In genomic region chr8:87469931-87470833, GRCm38 (mm10) we compare ENCODE assay signal across 8 mouse cellular contexts. TPM values are rescaled to one million over a fixed set of nuclear protein-coding genes. Genes with fewer than 3 reads are reported as not detected.
DNase-seq lines count a peak whose midpoint lies in the region; ATAC-seq and TF ChIP-seq lines count a peak whose summit lies in the region.

No protein-coding gene starts in this region.

- H3K27ac ChIP-seq in forebrain, embryonic 13.5 days = no peak overlapping the region
- no peak overlapping the region for H3K27ac ChIP-seq in kidney, adult 2 months (ENCODE audit: insufficient read depth, low read depth, low read length)
- no peak overlapping the region for H3K27ac ChIP-seq in midbrain, postnatal 0 days (ENCODE audit: low read depth, low read length)

- H3K4me3 ChIP-seq in forebrain, embryonic 13.5 days = peak overlapping the region; percentile 58
- H3K4me3 ChIP-seq in kidney, adult 2 months (ENCODE audit: insufficient read depth, low read depth, low read length) = no peak overlapping the region
- H3K4me3 ChIP-seq in midbrain, postnatal 0 days (ENCODE audit: low read depth, low read length) = peak overlapping the region; percentile 58

- no peak for TF ChIP-seq POLR2A in kidney, adult 2 months (IDR thresholded peaks at IDR 0.05; ENCODE audit: low read depth, low read length)

- peak; percentile 17 for DNase-seq in Muller cell, postnatal 12 days (ENCODE audit: inconsistent ontology term)
- DNase-seq in kidney, adult 2 months = peak; percentile 18
- DNase-seq in midbrain, postnatal 0 days (ENCODE audit: low spot score) = peak; percentile 42
- DNase-seq in layer of hippocampus, postnatal 10 days (ENCODE audit: low spot score in 2 of 2) = no peak
- DNase-seq in left cerebral cortex, adult 9 months (ENCODE audit: low spot score in 2 of 2) = no peak

- no peaks in the 10 kb centered on the region for H3K36me3 ChIP-seq in forebrain, embryonic 13.5 days (ENCODE audit: poor library complexity, severe bottlenecking)
- H3K36me3 ChIP-seq in kidney, adult 2 months (ENCODE audit: control insufficient read depth, insufficient read depth, low read length) = no peaks in the 10 kb centered on the region
- no peaks in the 10 kb centered on the region for H3K36me3 ChIP-seq in midbrain, postnatal 0 days (ENCODE audit: insufficient read depth, low read length)

- peak overlapping the region; percentile 95 for H3K4me2 ChIP-seq in forebrain, embryonic 13.5 days
- peak overlapping the region; percentile 91 for H3K4me2 ChIP-seq in midbrain, postnatal 0 days (ENCODE audit: low read depth, low read length, poor library complexity, severe bottlenecking)

- no peak for TF ChIP-seq CTCF in kidney, adult 2 months (conservative IDR thresholded peaks at IDR 0.05; ENCODE audit: insufficient read depth, insufficient read length, low read depth, low read length)
- TF ChIP-seq CTCF in midbrain, postnatal 0 days (IDR thresholded peaks at IDR 0.05) = no peak

- 0 out of 2 replicates have a peak, but pooled peaks have one; percentile 11 for ATAC-seq in cerebellum, adult (ENCODE audit: insufficient number of reproducible peaks, low FRiP score, low TSS enrichment)
- ATAC-seq in forebrain, embryonic 13.5 days = no peak
- no peak for ATAC-seq in midbrain, postnatal 0 days (ENCODE audit: low FRiP score)
- ATAC-seq in megakaryocyte-erythroid progenitor cell, adult 5-6 weeks (replicated peaks; ENCODE audit: low FRiP score, low TSS enrichment, poor library complexity, severe bottlenecking) = no peak

- WGBS in forebrain, embryonic 13.5 days = 1% methylated on average over 59 of the region's 59 CpGs
- WGBS in kidney, adult 2 months = 2% methylated on average over 59 of the region's 59 CpGs
- 3% methylated on average over 59 of the region's 59 CpGs for WGBS in midbrain, postnatal 0 days

- H3K4me1 ChIP-seq in forebrain, embryonic 13.5 days = peaks cover 45% of the 10 kb centered on the region
- 0 out of 2 replicates have a peak, but pooled peaks cover 6% of the 10 kb centered on the region for H3K4me1 ChIP-seq in kidney, adult 2 months (ENCODE audit: control insufficient read depth, insufficient read depth, low read length)
- peaks cover 11% of the 10 kb centered on the region for H3K4me1 ChIP-seq in midbrain, postnatal 0 days (ENCODE audit: insufficient read depth, low read length)

- peaks cover 90% of the 10 kb centered on the region for H3K27me3 ChIP-seq in forebrain, embryonic 13.5 days
- H3K27me3 ChIP-seq in kidney, adult 2 months (replicated peaks; ENCODE audit: control insufficient read depth, insufficient read depth, low read length) = peaks cover 14% of the 10 kb centered on the region
- peaks cover 70% of the 10 kb centered on the region for H3K27me3 ChIP-seq in midbrain, postnatal 0 days (ENCODE audit: insufficient read depth, low read length)

- no peaks in the 10 kb centered on the region for H3K9me3 ChIP-seq in forebrain, embryonic 13.5 days (replicated peaks)
- no peaks in the 10 kb centered on the region for H3K9me3 ChIP-seq in midbrain, postnatal 0 days (ENCODE audit: low read length)

- peak overlapping the region; percentile 78 for H3K9ac ChIP-seq in forebrain, embryonic 13.5 days
- H3K9ac ChIP-seq in midbrain, postnatal 0 days (replicated peaks; ENCODE audit: low read length, poor library complexity, severe bottlenecking) = 0 out of 2 replicates have a peak overlapping the region, but pooled peaks have one; percentile 1

RNA-seq across cellular contexts. Expression of gene Cbln1, which starts 2.2 kb away (rescaled TPM):
- 7.0 and 7.9 TPM in 2 replicates for polyA plus RNA-seq in forebrain, embryonic 13.5 days (2015; fragmentation: Nextera tagmentation; extraction: Ambion mirVana)
- polyA plus RNA-seq in kidney, adult 2 months (2012; rRNA removed) = 0.23 and 0.28 TPM in 2 replicates
- total RNA-seq in midbrain, postnatal 0 days (2014; rRNA removed) = 48.2 and 77.3 TPM in 2 replicates
- polyA plus RNA-seq in midbrain, postnatal 0 days (2015; fragmentation: Nextera tagmentation; extraction: Ambion mirVana) = 17.3 and 24.0 TPM in 2 replicates
- 10 to 100 TPM; 15.0 to 20.9 TPM for total RNA-seq in layer of hippocampus, postnatal 10 days (2021)
- not detected in 2 replicates for total RNA-seq in megakaryocyte-erythroid progenitor cell, adult 5-6 weeks (2014; fragmentation: Nextera tagmentation)
- total RNA-seq in megakaryocyte-erythroid progenitor cell, adult 5-6 weeks (2017) = not detected in 2 replicates

Comparison
In these comparisons a context has a peak if more than half of its experiments do, and no peak if none do; other contexts are left out.
1. DNase-seq: peak in Muller cell, postnatal 12 days (single experiment), kidney, adult 2 months (single experiment) and midbrain, postnatal 0 days (single experiment); none in layer of hippocampus, postnatal 10 days (0 of 2) and left cerebral cortex, adult 9 months (0 of 2).
2. RNA of gene Cbln1, which starts 2.2 kb away (total RNA-seq): 48.2 to 77.3 TPM in midbrain, postnatal 0 days and 15.0 to 20.9 TPM in layer of hippocampus, postnatal 10 days; not detected in megakaryocyte-erythroid progenitor cell, adult 5-6 weeks; every median in the first group is over 10 times any median in the second.